Mouse (Mus musculus): ENCODE results near the gene 2510039O18Rik.

The 2510039O18Rik gene

DNA sequence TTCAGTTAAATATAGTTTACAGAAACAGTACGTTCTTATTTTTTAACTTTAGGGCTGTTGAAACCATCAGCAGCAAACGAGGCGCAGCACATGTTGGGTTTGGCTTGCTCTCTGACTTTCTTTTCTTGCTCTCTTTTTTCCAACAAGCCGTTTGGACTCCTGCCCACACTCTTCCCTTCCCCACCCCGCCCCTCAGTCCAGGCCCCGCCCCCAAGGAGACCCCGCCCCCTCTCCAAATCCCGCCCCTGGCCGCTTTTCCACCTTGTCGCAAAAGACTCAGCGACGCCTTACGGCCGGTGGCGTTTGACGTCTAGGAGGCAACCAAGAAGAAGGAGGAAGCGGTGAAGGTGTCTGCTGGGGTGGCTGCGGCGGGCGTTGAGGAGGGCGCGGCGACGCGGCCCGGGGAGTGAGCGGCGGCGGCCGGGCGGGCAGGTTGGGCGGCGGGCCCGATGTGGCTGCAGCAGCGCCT is at the start of gene 2510039O18Rik:
2510039O18Rik (plus strand) TSS at position 320 of the 469 bp plus-strand sequence.
- DNase-seq (ENCODE audit: low spot score) = peak; percentile 55

DNA sequence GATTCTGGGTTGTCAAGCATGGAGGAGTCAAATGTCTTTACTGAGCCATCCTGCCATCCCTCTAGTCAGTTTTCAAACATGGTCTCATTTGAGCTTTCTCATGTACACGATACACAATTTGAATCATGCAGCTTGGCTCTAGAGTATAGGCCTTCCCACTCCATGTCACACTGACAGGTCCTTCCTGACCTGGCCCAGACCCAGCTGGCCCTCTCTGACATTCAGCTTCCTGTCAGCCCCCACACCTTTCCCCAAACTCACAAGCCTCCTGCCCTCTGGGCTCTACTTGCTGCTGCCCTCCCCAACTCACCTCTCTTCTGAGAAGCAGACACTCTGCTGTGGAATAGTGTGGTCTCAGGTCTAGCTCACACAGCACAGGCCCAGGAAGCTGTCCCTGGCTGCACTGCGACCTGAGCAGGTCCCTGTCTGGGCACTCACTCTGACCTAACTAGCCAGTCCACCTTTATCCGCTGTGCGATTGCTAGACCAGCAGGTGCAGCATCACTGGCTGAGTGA is 44.8 kb upstream of the 2510039O18Rik start:
- DNase-seq (ENCODE audit: low spot score) = no peak

- no peak for DNase-seq (ENCODE audit: low spot score)
These were observed 44.3 kb upstream of the 2510039O18Rik start for GRCm38 (mm10) chr4:147896411-147896810.

GRCm38 (mm10) chr4:147897348-147897747 is 43.3 kb upstream of the 2510039O18Rik start:
- no peak for DNase-seq (ENCODE audit: low spot score)

- no peak for DNase-seq (ENCODE audit: low spot score)
These were observed 40.2 kb upstream of the 2510039O18Rik start for GRCm38 (mm10) chr4:147900452-147900851.

- no peak for DNase-seq (ENCODE audit: low spot score)
These were observed 37.7 kb upstream of the 2510039O18Rik start for GRCm38 (mm10) chr4:147902906-147903500.

DNA sequence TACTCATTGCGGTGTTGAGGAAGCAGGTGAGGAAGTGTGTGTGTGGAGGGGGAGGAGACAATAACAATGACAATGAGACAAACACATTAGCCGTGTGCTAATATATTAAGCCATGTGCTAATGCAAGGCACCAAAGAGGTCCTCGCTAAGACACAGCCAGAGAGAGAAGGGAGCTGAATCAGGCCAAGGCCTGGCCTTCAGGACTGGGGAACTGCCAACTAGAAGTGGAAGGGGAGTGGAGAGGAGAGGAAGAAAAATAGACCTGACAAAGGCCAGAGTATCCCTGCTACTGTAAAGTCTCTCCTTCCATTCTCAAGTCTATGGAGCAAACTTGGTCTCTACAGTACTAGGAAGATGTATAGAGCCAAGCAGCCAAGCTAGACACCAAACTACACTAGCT is 37.1 kb upstream of the 2510039O18Rik start:
- DNase-seq (ENCODE audit: low spot score) = no peak

- peak; percentile 82 for DNase-seq (ENCODE audit: low spot score)
These were observed 36.2 kb upstream of the 2510039O18Rik start, which contains the start of gene Mfn2 for GRCm38 (mm10) chr4:147904313-147905089. Gene Mfn2, minus strand, starts transcription at chr4:147904704.

- DNase-seq (ENCODE audit: low spot score) = no peak
These were observed 35.5 kb upstream of the 2510039O18Rik start for GRCm38 (mm10) chr4:147905090-147905659.

DNA sequence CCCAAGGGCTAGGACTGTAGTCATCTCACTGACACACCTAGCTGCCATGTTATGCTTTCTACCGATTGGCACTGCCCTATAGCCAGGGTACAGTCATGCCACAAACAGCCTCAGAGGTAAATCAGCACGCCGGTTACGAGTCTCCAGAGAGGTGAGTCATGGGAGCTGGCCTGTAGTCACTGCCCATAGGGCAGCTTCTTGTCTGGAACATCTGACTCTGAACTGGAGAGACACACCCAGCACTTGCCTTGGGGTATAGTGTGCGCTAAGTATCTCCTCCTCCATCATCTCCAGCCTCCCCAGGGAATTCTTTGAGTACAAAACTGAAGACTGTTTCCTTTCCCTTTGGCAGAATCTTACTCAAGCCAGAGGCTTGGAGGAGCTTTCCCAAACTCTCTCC is 34.5 kb upstream of the 2510039O18Rik start:
- DNase-seq (ENCODE audit: low spot score) = no peak

- DNase-seq (ENCODE audit: low spot score) = no peak
These were observed 31.2 kb upstream of the 2510039O18Rik start for GRCm38 (mm10) chr4:147909486-147909885.

GRCm38 (mm10) chr4:147918459-147919121 is 22.1 kb upstream of the 2510039O18Rik start:
- peak; percentile 18 for DNase-seq (ENCODE audit: low spot score)

DNA sequence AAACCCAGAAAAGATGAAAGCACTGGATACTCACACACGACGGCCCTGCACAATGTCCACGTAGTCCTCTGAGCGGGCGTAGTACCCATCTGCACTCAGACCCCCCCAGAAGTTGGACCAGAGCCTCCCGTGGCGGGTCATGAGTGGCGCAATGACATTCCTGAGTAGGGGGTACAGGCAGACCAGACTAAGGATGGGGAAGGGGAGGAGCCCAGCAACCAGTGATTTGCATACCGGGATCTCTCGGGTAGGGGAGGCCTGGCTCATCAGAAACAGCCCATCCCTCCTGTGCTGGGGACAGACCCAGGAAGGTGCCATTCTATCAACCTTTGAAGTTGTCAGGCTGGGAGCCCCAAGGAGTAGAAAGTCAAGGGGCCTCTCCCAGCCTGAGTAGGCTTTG is 19.7 kb upstream of the 2510039O18Rik start:
- no peak for DNase-seq (ENCODE audit: low spot score)

GRCm38 (mm10) chr4:147922341-147922740 is 18.4 kb upstream of the 2510039O18Rik start:
- DNase-seq (ENCODE audit: low spot score) = no peak

DNA sequence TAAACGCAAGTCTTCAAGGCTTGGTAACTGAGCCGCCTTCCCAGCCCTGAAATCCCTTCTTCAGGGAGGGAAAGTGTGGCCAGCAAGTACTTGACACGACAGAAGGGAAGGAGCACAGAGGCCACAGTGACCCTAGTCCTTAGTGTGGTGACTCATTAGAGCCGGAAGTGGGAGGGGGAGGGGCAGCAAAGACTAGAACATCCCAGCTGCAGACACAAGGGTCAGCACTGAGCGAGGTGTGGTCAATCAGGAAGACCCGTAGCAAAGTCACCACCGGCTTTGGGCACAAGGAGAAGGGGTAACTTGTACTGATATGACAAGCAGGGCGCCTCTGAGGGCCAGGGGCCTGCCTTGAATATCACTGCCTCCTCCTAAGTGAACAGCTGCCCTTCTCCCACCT is 13.0 kb upstream of the 2510039O18Rik start:
- no peak for DNase-seq (ENCODE audit: low spot score)

DNA sequence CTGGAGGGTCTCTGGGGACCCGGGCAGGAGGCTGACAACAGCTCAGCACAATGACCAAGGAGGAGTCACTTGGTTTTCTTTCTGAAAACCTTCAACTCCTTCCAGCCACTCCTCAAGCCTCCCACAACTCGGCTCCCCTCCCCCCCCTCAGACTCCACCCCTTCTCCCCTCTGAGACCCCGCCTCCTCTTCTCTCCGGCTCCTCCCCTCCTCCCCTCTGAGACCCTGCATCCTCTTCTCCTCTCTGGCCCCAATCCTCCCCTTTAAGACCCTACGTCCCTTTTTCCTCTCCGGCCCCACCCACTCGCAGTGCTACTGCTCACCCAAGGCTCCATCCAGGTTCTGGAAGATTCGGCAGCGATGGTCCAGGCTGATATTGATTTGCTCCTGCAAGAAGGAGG is 12.6 kb upstream of the 2510039O18Rik start:
- no peak for DNase-seq (ENCODE audit: low spot score)

DNA sequence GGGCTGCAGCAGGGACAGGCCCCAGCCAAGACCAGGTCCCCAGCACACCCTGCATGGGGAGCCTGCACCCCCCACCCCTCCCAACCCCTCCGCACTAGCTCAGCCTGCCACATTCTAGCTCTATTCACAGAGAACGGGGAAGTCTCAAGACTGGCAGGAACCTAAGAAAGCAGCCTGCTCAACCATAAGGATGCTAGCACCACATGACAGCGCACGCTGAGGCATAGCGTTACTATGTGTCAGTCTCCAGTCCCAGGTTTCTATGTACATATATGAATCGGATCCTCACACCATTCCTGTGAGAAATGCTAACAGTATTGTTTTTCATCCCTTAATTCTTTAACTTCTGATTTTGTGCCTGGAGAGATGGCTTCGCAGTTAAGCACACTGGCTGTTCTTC is 12.2 kb upstream of the 2510039O18Rik start:
- no peak for DNase-seq (ENCODE audit: low spot score)

GRCm38 (mm10) chr4:147930946-147931345 is 9.7 kb upstream of the 2510039O18Rik start:
- DNase-seq (ENCODE audit: low spot score) = no peak

DNA sequence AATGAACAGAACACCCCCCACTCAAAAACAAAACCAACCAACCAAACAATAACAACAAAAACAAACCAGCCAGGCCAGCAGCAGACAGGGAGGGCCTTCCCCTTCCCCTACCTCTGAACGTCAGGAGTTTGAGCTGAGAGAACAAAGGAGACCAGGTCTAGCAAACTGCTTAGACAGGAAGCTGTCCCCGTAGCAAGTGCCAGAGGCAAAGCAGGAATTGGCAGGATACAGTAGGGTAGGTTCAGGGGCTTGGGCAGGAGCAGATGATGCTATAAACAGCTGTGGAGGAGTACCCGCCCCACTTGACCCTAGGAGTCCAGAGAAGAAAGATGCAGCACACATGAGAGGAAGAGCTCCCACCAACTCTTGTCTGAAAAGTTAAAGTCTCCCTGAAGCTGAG is 6.6 kb upstream of the 2510039O18Rik start:
- DNase-seq (ENCODE audit: low spot score) = no peak

DNA sequence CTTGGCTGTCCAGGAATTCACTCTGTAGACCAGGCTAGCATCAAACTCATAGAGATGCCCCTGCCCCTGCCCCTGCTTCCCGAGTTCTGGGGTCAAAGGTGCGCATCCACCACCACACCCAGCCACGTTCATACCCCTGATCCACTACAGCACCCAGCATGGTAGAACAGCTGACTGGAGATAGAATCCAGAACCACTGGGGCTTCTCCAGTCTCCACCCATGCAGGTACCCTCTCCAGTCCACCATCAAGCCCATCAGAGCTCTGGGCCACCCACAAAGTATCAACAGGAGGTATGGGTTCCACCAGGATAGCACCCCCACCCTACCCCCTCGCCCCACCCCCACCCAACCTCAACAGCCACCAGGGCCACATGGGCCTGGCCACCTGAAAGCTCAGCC is 6.1 kb upstream of the 2510039O18Rik start:
- no peak for DNase-seq (ENCODE audit: low spot score)

DNA sequence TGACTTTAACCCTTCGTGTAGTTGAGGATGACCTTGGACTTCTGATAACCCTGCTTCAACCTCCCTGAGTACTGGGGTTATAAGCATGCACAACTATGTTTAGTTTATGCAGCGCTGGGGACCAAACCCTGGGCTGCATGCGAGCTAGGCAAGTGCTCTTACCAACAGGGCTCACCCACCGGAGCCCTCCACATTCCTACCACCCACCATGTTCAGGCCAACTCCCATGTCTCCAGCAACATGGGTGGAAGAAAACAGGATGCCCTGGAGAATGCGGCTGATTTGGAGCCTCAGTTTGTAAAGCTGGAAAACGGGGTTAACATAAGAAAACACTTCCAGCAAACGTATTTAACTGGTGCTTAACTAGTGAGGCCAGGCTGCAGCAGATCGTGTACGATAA is 4.8 kb upstream of the 2510039O18Rik start:
- DNase-seq (ENCODE audit: low spot score) = no peak

DNA sequence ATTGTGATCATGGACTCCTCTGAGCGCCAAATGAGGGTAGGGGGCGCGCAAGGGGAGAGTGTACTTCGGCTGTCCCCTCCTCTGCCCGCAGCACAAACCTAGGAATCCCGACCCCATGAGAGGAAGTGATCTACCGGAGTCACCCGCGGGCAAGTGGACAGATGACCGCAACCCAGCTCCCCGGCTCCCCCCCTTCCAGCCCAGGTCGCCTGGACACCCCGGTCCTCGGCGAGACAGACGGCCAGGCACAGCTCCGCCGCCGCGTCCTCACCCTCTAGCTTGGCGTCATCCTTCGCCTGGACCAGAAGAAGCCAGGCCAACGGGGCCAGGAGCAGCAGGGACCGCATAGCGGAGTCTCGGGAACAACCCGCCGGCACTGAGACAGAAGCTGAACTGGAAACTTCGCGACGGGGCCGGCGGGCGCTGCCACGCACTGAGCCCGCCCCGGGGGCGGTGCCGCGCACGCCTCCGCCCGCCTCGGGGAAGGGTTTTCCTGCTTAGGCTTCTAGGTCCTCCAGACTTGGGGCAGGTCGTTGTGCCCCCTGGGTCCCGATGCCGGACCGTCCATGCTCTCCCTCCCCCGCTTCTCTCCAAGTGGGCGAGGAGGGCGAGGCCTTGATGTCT is 4.3 kb upstream of the 2510039O18Rik start, which contains the start of gene Plod1:
Plod1 (minus strand) TSS at position 437 of the 624 bp plus-strand sequence.
- peak; percentile 77 for DNase-seq (ENCODE audit: low spot score)
